Mouse (Mus musculus) adrenal gland, postnatal 10 days (tissue): Measurements from ENCODE around the gene Cpne6. TPM values are rescaled to one million over a fixed set of nuclear protein-coding genes. Genes with fewer than 3 reads are reported as not detected.

Experiments used
- DNase-seq: peaks from one replicate; pipeline ENCODE4 v3.0.0; 2021; ENCODE audit warnings: mixed read lengths
- total RNA-seq, 2 experiments: library from RNA; stranded (reverse); gene quantifications; 2 replicates each; pipeline ENCODE4 v1.2.3; 2021

The Cpne6 gene
- total RNA-seq, 2 experiments from 2014 or later = 0.09 to 0.61 TPM

- DNase-seq = no peak
Measured at GRCm38 (mm10) chr14:55554635-55555034, 44.4 kb downstream of the Cpne6 start.

DNA sequence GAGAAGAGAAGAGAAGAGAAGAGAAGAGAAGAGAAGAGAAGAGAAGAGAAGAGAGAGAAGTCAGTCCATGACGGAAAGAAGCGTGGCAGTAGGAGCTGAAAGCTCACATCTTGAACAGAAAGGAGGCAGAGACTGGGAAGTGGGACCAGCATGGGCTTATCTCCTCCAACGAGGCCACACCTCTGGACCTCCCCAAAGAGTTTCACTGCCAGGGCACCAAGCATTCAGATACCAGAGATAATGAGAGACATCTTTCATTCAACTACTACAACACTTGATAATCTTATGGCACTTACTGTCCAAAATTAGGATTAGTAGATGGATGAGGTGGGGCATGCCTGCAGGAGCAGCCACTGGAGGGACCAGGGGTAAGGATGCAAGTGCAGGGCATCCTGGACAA lies 45.5 kb downstream of the Cpne6 start:
- DNase-seq = no peak

- DNase-seq = peak; percentile 86
Measured at GRCm38 (mm10) chr14:55557003-55557402, 46.8 kb downstream of the Cpne6 start.

DNA sequence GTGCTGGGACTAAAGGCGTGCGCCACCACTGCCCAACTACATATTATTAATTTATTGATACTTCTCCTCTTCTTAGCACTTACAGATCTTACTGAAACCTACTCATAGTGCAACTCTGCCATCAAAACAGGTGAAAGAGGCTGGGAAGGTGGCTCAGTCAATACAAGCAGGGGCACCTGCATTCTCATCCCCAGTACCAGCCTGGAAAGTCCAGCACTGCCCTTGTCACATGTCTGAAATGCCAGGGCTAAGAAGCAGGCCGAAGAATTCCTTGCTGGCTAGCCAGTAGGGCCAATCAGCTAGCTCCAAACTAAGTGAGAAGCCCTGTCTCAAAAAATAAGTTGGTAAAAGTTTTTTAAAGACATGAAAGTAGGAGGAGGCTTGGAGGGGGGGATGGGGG lies 47.3 kb downstream of the Cpne6 start:
- no peak for DNase-seq

DNA sequence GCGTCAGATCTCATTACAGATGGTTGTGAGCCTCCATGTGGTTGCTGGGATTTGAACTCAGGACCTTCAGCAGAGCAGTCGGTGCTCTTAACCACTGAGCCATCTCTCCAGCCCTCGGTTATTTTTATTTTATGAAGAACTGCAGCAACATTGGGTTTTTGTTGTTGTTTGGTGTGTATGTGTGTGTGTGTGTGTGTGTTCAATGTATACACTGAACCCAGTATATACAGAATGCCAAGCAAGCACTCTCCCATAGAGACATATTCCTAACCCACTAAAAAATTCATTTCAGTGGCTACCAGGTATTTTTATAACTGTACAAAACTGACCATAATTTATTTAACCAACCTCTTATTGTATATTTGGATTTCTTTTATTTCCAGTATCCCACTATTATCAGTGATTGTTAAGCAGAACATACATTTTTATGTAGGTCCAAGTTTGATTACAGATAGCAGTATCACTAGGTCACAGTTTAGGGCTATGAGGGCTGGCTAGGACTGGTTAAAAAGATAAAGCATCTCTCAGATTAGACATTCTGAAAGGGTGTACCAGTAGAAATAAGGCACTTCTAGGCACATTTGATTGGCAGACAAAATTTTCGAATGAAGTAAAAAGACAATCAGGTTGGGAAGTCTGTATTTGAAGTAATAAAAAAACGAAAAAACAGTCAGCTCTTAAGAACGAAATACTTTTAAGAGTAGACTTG lies 48.6 kb downstream of the Cpne6 start:
- no peak for DNase-seq

DNA sequence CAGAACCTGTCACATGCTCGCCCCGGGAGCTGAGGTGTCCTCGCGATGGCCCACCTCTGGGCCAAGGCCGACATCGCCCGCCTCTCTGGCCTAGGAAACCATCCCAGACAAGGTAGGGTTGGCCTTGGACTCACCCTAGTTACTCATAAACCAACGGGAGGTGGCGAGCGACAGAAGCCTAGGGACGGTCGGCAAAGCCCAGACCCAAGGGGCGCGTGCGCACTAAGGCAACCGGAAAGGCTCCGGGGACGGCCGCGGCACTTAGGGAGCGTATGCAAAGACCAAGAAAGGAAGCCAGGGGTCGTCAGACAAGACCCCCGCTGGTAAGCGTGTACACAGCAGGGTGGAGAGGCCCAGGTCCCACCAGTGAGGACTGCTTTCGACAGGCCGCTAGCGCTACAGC lies 49.6 kb downstream of the Cpne6 start, which contains the start of gene Dcaf11:
Dcaf11 (plus strand) TSS at position 208 of the 403 bp plus-strand sequence.
- peak; percentile 94 for DNase-seq

GRCm38 (mm10) chr14:55560202-55561073 lies 50.2 kb downstream of the Cpne6 start, which contains the start of gene A730061H03Rik:
Gene A730061H03Rik, minus strand, starts transcription at chr14:55560406.
- DNase-seq = peak; percentile 98

- no peak for DNase-seq
Measured at GRCm38 (mm10) chr14:55561860-55562259, 51.6 kb downstream of the Cpne6 start.

DNA sequence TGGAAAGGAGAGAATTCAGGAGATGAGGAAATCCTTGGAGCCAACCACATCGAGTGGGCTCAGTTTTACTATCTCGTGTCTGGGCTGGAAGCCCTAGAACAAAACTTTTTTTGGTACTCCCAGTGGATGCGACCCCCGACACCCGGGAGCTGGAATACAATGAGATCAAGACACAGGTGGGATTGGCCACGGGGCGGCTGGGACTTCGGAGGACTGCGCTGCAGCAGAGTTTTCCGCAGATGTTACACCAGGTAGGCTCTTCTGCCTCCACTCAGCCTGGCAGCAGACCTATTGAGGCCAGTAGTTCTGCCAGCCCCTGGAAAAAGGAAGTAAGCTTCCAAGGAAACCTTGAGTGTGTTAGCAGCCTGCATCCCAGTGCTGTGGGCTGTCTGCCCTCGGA lies 53.0 kb downstream of the Cpne6 start:
- no peak for DNase-seq

DNA sequence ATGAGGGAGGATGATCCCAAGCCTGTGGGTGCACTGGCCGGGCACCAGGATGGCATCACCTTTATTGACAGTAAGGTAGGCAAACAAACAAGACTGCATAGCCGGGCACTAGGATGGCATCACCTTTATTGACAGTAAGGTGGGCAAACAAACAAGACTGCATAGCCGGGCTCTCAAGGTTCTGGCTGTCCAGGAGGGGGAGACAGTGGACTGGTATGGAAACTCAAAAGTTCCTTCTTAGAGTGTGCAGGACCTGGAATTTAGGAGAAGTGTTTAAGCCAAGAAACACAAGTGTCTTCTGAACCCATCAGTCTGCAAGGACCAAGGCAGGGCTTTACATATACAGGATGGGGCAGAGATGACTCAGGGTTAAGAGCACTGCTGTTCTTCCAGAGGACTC lies 55.5 kb downstream of the Cpne6 start:
- DNase-seq = no peak

Other genes starting within 250 kb of the Cpne6 start
- gene Dhrs4, start 31.7 kb upstream of the Cpne6 start, total RNA-seq = 100 to 1,000 TPM; 153 to 177 TPM
- gene Carmil3, start 19.8 kb upstream of the Cpne6 start, total RNA-seq = 1 to 10 TPM; 5.3 to 8.5 TPM
- not detected for gene Nrl, start 14.5 kb downstream of the Cpne6 start, total RNA-seq
- gene Pck2, start 29.8 kb downstream of the Cpne6 start, total RNA-seq = 10 to 100 TPM; 45.2 to 51.4 TPM
- 10 to 100 TPM; 85.2 to 89.5 TPM for gene Dcaf11, start 49.6 kb downstream of the Cpne6 start, total RNA-seq
- gene A730061H03Rik, start 50.0 kb downstream of the Cpne6 start, total RNA-seq = under 1 TPM in 1 of 2 experiments, not detected in 1; 0.66 TPM
- gene Fitm1, start 65.2 kb downstream of the Cpne6 start, total RNA-seq = 10 to 100 TPM; 11.0 to 38.6 TPM
- gene Psme1, start 67.7 kb downstream of the Cpne6 start, total RNA-seq = 100 to 1,000 TPM; 293 to 337 TPM
- 10 to 100 TPM; 43.9 to 57.2 TPM for gene Emc9, start 74.9 kb downstream of the Cpne6 start, total RNA-seq
- gene Psme2, start 80.7 kb downstream of the Cpne6 start, total RNA-seq = 100 to 1,000 TPM; 349 to 362 TPM
- 10 to 100 TPM; 26.7 to 36.2 TPM for gene Rnf31, start 81.3 kb downstream of the Cpne6 start, total RNA-seq
- 10 to 100 TPM in 1 of 2 experiments, 1 to 10 TPM in 1; 9.7 to 13.3 TPM for gene Irf9, start 93.1 kb downstream of the Cpne6 start, total RNA-seq
- gene Rec8, start 107.6 kb downstream of the Cpne6 start, total RNA-seq = 1 to 10 TPM; 2.0 to 2.9 TPM
- gene Ipo4, start 125.5 kb downstream of the Cpne6 start, total RNA-seq = 10 to 100 TPM; 72.1 to 82.4 TPM
- 1 to 10 TPM; 1.1 to 3.8 TPM for gene Gm49378, start 127.5 kb downstream of the Cpne6 start, total RNA-seq
- 10 to 100 TPM; 69.7 to 75.9 TPM for gene Tm9sf1, start 133.4 kb downstream of the Cpne6 start, total RNA-seq
- 1 to 10 TPM in 1 of 2 experiments, under 1 TPM in 1; 0.93 to 3.0 TPM for gene Tssk4, start 139.7 kb downstream of the Cpne6 start, total RNA-seq
- 10 to 100 TPM; 42.4 to 51.7 TPM for gene Mdp1, start 150.1 kb downstream of the Cpne6 start, total RNA-seq
- gene Gmpr2, start 161.5 kb downstream of the Cpne6 start, total RNA-seq = 10 to 100 TPM; 21.2 to 26.8 TPM
- 100 to 1,000 TPM; 280 to 307 TPM for gene Nedd8, start 161.7 kb downstream of the Cpne6 start, total RNA-seq
- 10 to 100 TPM; 19.5 to 23.1 TPM for gene Tinf2, start 171.4 kb downstream of the Cpne6 start, total RNA-seq
- 1 to 10 TPM; 1.3 to 2.0 TPM for gene Tgm1, start 203.5 kb downstream of the Cpne6 start, total RNA-seq
- 10 to 100 TPM; 16.8 to 21.5 TPM for gene Rabggta, start 211.8 kb downstream of the Cpne6 start, total RNA-seq
- 10 to 100 TPM; 77.4 to 82.0 TPM for gene Dhrs1, start 235.2 kb downstream of the Cpne6 start, total RNA-seq
- 10 to 100 TPM; 17.1 to 18.9 TPM for gene Nop9, start 235.2 kb downstream of the Cpne6 start, total RNA-seq
- 10 to 100 TPM; 14.2 to 23.3 TPM for gene Cideb, start 248.0 kb downstream of the Cpne6 start, total RNA-seq